Mouse (Mus musculus) CD4-positive, CD25-positive, alpha-beta regulatory T cell, adult 2 months (primary cell): Measurements from ENCODE around the gene Zcchc14.

Experiments
- DNase-seq: peaks from one replicate; pipeline ENCODE4 v3.0.0-alpha.2; 2012; ENCODE audit warnings: low read depth, low spot score

Gene Zcchc14

GRCm38 (mm10) chr8:121551065-121551985 is 101.4 kb downstream of the Zcchc14 start:
- no peak for DNase-seq

GRCm38 (mm10) chr8:121550056-121550455 is 102.6 kb downstream of the Zcchc14 start:
- DNase-seq, result no peak
